Mouse (Mus musculus) limb, embryonic 15.5 days (tissue): ENCODE measurements around the gene Runx1. TPM values are rescaled to one million over a fixed set of nuclear protein-coding genes. Genes with fewer than 3 reads are reported as not detected.

ENCODE experiments used
- ATAC-seq: fragments of 200-750 bp; cut with Nextera tagmentation; 2 replicates; pipeline ENCODE4 v1.8.0; 2017; ENCODE audit warnings: low read depth, moderate TSS enrichment; ENCODE audit not compliant: insufficient number of reproducible peaks, low FRiP score, low TSS enrichment
- H3K27ac ChIP-seq: fragments of 300-500 bp; sonication (generic); 2 replicates; pipeline ENCODE4 v1.5.1; 2015; ENCODE audit warnings: moderate library complexity, mild to moderate bottlenecking, inconsistent platforms
- H3K27me3 ChIP-seq: fragments of 300-500 bp; sonication (generic); 2 replicates; pipeline ENCODE4 v1.6.1; 2015; ENCODE audit warnings: inconsistent platforms
- H3K36me3 ChIP-seq: fragments of 300-500 bp; sonication (generic); 2 replicates; pipeline ENCODE4 v1.6.1; 2015; ENCODE audit warnings: inconsistent platforms
- H3K4me1 ChIP-seq: fragments of 300-500 bp; sonication (generic); 2 replicates; pipeline ENCODE4 v1.6.1; 2015; ENCODE audit warnings: inconsistent platforms
- H3K4me2 ChIP-seq: fragments of 300-500 bp; sonication (generic); 2 replicates; pipeline ENCODE4 v1.6.1; 2015; ENCODE audit warnings: mild to moderate bottlenecking, inconsistent platforms
- H3K4me3 ChIP-seq: fragments of 300-500 bp; sonication (generic); 2 replicates; pipeline ENCODE4 v1.5.1; 2015; ENCODE audit warnings: mild to moderate bottlenecking, inconsistent platforms
- H3K9ac ChIP-seq: fragments of 300-500 bp; sonication (generic); 2 replicates; pipeline ENCODE4 v1.6.1; 2015; ENCODE audit warnings: inconsistent platforms
- H3K9me3 ChIP-seq: fragments of 300-500 bp; sonication (generic); 2 replicates; pipeline ENCODE4 v1.6.1; 2016; ENCODE audit warnings: inconsistent platforms
- WGBS: fragments of 180-500 bp; shearing (Covaris S2); methylation state at CpG from one replicate; pipeline ENCODE4 v1.1.7; 2015; 5-methylcytosine and 5-hydroxymethylcytosine counted together
- polyA plus RNA-seq: library from polyadenylated mRNA; unstranded; fragments of >200 nt; fragmentation: Nextera tagmentation; extraction: Ambion mirVana; gene quantifications from 2 replicates; pipeline ENCODE4 v1.2.1, GENCODE M21; 2015

The Runx1 gene
- polyA plus RNA-seq, 1 experiment from 2014 or later: 5.9 TPM

DNA sequence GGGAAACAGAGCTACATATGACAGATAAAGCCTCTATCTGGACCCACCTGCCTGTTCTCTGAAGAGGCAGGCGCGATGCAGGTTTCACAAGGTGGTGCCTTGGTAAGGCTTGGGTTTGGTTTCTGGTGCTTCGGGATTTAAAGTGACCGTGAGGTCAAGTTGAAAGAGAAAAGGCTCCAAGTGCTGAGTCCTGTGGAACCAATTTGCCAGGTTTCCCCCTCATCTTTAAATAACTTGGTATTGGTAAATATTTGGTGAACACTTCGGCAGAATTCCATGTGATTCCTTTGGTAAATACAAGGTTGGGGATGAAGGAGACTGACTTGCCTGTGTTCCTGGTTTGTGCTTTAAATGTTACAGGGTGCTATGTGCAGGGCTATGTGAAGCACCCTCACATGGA is 169.2 kb downstream of the Runx1 start:
- no peak overlapping the region for H3K4me3 ChIP-seq
- H3K4me1 ChIP-seq: peaks cover 20% of the 10 kb centered on the region
- H3K9ac ChIP-seq: no peak overlapping the region
- H3K27me3 ChIP-seq: no peaks in the 10 kb centered on the region
- no peak overlapping the region for H3K4me2 ChIP-seq
- WGBS: 92% methylated on average over 5 of the region's 5 CpGs
- 0 out of 2 replicates have a peak, but pooled peaks cover 3% of the 10 kb centered on the region for H3K36me3 ChIP-seq
- no peak for ATAC-seq
- no peaks in the 10 kb centered on the region for H3K9me3 ChIP-seq
- H3K27ac ChIP-seq: no peak overlapping the region

DNA sequence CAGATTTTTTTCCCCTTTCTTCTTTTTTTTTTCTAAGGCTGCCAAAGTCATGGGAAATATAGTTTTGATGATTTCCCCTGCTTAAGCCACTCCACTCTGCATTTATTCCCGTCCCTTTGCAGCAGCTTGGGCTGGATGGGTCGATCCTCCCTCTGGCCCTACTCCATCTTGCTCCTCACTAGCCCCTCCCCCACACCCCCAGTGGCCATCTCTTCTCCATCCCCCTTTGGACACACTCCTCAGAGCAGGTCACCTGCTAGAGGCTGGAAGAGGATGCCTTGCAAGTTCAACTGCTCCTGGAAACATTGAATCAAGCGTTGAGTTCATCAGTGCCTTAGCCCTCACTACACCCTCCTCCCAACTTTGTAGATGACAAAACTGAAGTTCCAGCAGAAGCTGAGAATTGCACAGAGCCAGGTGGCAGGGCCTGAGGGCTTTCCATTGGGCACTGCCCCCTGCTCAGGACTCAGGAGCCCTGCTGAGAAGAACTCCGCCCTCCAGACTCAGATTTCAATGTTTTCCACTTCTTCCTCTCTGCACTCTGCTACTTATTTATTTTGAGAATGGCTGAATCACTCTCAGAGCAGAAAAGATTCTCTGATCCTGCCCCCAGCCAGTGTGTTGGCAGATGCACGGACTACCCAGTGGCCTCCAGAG is 171.5 kb downstream of the Runx1 start:
- H3K4me2 ChIP-seq: no peak overlapping the region
- no peak overlapping the region for H3K9ac ChIP-seq
- H3K27me3 ChIP-seq: no peaks in the 10 kb centered on the region
- H3K9me3 ChIP-seq: no peaks in the 10 kb centered on the region
- peak overlapping the region; percentile 72 for H3K27ac ChIP-seq
- 0 out of 2 replicates have a peak, but pooled peaks cover 3% of the 10 kb centered on the region for H3K36me3 ChIP-seq
- WGBS: 36% methylated on average over 5 of the region's 5 CpGs
- no peak overlapping the region for H3K4me3 ChIP-seq
- ATAC-seq: no peak
- H3K4me1 ChIP-seq: peaks cover 20% of the 10 kb centered on the region

DNA sequence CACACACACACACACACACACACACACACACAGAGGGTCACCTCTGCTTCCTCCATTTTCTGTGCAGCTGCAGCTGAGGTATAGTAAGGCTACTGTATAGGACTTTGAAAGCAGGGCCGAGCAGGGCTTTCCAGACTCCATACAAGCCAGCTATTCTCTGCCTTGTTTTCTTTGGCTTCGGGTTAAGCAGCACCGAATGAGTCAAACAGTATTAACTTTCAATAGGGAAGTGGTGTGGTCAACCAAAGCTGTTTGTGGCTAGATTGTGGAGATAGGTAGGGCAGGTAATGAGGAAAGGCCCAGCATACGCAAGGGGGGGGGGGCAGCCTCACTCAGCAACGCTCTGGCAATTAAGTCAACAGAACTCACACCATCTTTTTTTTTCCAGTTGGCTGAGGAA is 172.1 kb downstream of the Runx1 start:
- Histone ChIP-seq H3K36me3 (0 out of 2 replicates have a peak, but pooled peaks cover 3% of the 10 kb centered on the region), H3K27me3 (no peaks in the 10 kb centered on the region), H3K4me1 (peaks cover 20% of the 10 kb centered on the region), H3K4me2 (no peak overlapping the region), H3K4me3 (no peak overlapping the region), H3K27ac (peak overlapping the region; percentile 72; the same call in 1 of the 2 replicates), H3K9ac (no peak overlapping the region), H3K9me3 (no peaks in the 10 kb centered on the region)
- WGBS: 40% methylated on average over 5 of the region's 5 CpGs
- peak; percentile 81 for ATAC-seq

DNA sequence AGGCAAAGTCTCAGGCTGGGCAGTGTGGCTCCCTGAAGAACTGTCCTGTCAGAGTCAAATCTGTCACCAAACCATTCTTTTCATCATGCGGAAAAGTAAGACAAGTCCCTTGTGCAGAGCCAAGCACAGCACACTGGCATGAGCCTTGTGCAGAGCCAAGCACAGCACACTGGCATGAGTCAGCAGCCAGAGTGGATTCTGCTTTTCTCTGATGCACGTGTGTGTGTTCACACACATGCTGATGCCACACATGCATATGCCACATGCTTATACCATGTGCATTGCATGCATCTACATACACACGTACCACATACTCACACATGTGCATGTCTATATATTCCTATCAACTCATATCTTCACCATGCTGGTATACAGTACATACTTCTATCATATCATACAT is 174.7 kb downstream of the Runx1 start:
- H3K27ac ChIP-seq: no peak overlapping the region
- H3K9ac ChIP-seq: no peak overlapping the region
- H3K9me3 ChIP-seq: no peaks in the 10 kb centered on the region
- ATAC-seq: no peak
- no peaks in the 10 kb centered on the region for H3K27me3 ChIP-seq
- 91% methylated on average over 3 of the region's 3 CpGs for WGBS
- peaks cover 21% of the 10 kb centered on the region for H3K4me1 ChIP-seq
- H3K4me3 ChIP-seq: no peak overlapping the region
- H3K36me3 ChIP-seq: 0 out of 2 replicates have a peak, but pooled peaks cover 3% of the 10 kb centered on the region
- H3K4me2 ChIP-seq: no peak overlapping the region

DNA sequence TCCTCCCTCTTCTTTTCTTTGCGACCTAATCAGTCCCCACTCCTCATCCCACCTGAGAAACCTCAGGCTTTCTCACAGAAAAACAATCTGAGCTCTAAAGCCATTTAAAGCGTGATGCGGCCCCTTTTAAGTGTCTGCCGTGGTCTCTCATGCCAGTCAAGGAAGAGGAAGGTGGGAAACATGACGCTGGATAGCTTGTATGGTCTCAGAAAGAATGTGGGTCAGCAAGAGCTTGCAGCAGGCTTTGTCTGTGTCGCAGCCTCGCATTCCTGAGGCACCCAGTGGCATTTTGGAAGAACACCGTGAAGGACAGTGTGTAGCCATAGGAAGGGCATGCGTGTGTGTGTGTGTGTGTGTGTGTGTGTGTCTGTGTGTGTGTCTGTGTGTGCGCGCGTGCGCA is 179.8 kb downstream of the Runx1 start:
- Histone ChIP-seq H3K9me3 (no peaks in the 10 kb centered on the region), H3K36me3 (no peaks in the 10 kb centered on the region; the same call in 1 of the 2 replicates), H3K4me3 (no peak overlapping the region), H3K4me2 (no peak overlapping the region), H3K4me1 (peaks cover 30% of the 10 kb centered on the region), H3K27ac (peak overlapping the region; percentile 78), H3K27me3 (no peaks in the 10 kb centered on the region), H3K9ac (no peak overlapping the region)
- 66% methylated on average over 13 of the region's 13 CpGs for WGBS
- no peak for ATAC-seq

DNA sequence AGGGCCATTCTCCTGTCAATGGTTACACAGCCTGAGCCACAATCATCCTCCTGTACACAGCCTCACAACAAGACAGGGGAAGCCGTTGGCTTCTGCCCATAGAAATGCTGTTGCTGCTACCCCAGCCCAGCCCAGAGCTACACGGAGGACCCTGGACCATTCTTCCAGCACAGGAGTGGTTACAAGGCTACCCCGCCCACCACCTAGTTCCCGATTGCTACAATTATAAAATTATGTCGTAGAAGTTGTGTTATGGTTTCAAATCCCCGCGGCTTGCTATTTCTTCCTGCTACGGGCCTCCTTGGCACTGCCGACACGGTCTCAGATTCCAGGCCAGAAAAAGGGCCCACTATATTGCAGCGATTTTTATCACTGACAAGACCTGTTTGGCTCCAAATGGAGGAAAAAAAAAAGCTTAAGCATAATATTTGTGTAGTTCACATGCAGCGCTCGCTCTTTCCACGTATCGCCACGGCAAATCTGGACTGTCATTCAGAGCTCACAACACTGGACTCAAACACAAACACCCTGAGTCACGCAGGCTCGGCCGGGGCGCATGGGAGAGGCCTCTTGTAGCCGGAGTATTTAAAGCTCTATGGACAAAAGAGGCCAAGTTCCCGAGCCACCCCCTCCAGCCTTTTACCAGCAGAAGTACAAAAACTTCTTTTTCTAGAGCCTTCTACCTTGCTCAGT is 180.4 kb downstream of the Runx1 start:
- Histone ChIP-seq H3K27me3 (no peaks in the 10 kb centered on the region), H3K9ac (no peak overlapping the region), H3K4me1 (peaks cover 30% of the 10 kb centered on the region), H3K9me3 (no peaks in the 10 kb centered on the region), H3K4me3 (no peak overlapping the region), H3K27ac (peak overlapping the region; percentile 78), H3K36me3 (no peaks in the 10 kb centered on the region; the same call in 1 of the 2 replicates), H3K4me2 (no peak overlapping the region)
- peak; percentile 49 for ATAC-seq
- 51% methylated on average over 22 of the region's 22 CpGs for WGBS

DNA sequence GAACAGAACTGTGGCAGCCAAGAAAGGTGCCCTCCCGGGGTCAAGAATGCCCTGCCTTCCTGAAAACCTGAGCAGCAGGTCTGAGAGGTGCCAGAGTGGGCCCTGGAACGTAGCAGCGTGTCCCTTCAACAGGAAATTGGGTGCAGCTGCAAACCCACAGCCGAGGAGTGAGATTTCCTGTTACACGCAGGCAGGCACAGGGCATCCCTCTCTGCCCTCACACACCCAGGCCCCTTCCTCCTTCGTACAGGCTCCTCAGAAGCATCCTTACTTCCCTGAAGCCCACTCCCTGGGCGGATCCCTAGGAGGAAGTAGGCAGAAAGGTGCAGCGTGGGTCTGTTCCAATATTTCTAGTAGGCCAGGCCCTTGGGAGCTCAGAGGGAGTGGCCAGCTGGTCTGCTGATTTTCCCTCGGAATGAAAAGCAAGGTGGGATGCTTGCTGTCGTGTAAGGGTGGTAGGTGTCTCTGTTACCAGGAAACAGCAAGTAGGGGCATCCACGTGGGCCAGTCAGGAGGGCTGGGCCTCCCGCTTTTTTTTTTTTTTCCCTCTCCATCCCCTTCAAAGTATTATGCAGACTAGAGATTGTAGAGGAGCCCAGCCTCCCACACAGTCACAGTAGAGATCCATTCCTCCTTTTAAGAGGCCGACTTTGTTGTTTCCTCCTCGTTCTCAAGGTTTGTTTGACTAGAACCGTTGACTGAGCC is 181.1 kb downstream of the Runx1 start:
- H3K9me3 ChIP-seq: no peaks in the 10 kb centered on the region
- WGBS: 36% methylated on average over 15 of the region's 15 CpGs
- H3K9ac ChIP-seq: no peak overlapping the region
- 0 out of 2 replicates have a peak, but pooled peaks have one; percentile 17 for ATAC-seq
- H3K4me3 ChIP-seq: no peak overlapping the region
- no peak overlapping the region for H3K4me2 ChIP-seq
- H3K27me3 ChIP-seq: no peaks in the 10 kb centered on the region
- peaks cover 30% of the 10 kb centered on the region for H3K4me1 ChIP-seq
- peak overlapping the region; percentile 78 for H3K27ac ChIP-seq
- no peaks in the 10 kb centered on the region; the same call in 1 of the 2 replicates for H3K36me3 ChIP-seq

DNA sequence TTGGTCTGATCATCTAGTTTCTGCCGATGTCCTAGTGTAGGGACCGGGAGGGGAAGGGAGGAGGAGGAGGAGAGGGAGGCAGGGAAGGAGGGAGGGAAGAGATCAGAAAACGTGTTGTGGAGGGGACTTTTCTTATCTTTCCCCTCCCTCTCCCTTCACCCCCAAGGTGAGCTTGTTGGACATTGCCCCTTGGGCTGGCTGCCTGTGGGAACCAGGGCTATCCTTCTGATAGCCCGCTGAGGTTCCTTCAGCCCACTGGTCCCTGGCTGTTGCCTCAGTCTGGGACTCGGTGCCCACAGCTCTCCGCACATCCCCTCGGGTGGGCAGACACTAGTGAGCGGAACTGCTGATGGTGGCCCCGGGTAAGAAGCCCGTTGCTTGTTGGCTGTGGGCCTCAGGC is 181.6 kb downstream of the Runx1 start:
- Histone ChIP-seq H3K4me3 (no peak overlapping the region), H3K36me3 (no peaks in the 10 kb centered on the region; the same call in 1 of the 2 replicates), H3K9ac (no peak overlapping the region), H3K27me3 (no peaks in the 10 kb centered on the region), H3K27ac (no peak overlapping the region), H3K4me2 (no peak overlapping the region), H3K4me1 (peaks cover 32% of the 10 kb centered on the region), H3K9me3 (no peaks in the 10 kb centered on the region)
- ATAC-seq: no peak
- WGBS: 60% methylated on average over 10 of the region's 10 CpGs

DNA sequence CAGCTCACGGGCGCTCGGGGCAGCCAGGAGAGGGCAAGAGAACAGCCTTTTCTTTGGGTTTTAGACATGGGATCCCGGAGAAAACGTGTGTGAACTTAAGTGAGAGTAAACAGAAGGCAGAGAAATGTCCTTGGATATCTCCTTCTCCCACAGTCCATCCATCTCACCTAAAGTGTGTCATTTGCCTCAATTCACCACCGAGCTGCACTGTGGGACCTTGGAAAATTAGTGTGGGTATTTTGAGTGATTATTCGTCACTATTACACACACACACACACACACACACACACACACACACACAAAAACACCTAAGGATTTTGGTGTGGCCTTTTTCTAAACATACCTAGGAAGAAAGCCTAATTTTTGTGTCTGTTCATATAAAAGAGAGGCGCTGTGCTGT is 183.7 kb downstream of the Runx1 start:
- 85% methylated on average over 8 of the region's 8 CpGs for WGBS
- H3K9me3 ChIP-seq: no peaks in the 10 kb centered on the region
- no peak overlapping the region for H3K4me2 ChIP-seq
- no peaks in the 10 kb centered on the region; the same call in 1 of the 2 replicates for H3K36me3 ChIP-seq
- H3K4me3 ChIP-seq: no peak overlapping the region
- no peaks in the 10 kb centered on the region for H3K27me3 ChIP-seq
- ATAC-seq: no peak
- H3K9ac ChIP-seq: no peak overlapping the region
- H3K27ac ChIP-seq: no peak overlapping the region
- H3K4me1 ChIP-seq: peaks cover 36% of the 10 kb centered on the region

DNA sequence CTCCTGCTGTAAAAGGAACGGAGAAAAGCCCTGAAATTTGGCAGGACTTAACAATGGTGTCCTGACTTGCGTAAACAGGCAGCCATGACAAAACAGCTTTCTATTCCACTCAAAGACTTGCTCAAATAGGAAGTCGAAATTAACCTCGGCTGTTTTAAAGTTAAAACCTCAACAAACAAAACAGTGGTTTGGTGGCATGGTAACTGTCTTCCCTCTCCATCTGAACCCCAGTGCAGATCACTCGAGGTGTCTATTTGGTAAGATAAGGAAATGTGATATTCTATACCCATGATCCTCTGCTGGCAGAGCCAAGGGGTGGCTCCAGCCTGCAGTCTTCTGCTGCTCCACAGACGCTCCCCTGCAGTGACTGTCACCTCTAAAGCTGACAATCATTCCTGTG is 184.9 kb downstream of the Runx1 start:
- WGBS: 65% methylated on average over 6 of the region's 6 CpGs
- no peaks in the 10 kb centered on the region for H3K9me3 ChIP-seq
- no peak for ATAC-seq

DNA sequence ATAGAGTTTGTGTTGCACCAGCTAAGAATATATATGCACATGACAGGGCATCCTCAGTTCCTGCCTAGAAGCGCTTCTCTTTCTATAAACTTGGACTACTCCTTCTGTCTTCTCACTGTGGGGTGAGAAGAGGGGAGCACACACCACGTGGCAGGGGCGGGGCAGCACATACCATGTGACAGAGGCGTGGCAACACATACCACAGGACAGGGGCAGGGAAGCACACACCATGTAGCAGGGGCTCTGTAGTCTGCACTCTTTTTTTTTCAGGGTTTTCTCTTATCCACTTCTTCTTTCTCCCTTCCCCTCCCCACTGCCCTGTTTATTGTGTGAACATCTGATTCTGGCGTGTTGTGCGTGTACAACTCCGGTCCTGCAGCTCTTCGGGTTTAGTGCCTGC is 186.9 kb downstream of the Runx1 start:
- no peak for ATAC-seq
- Histone ChIP-seq H3K27ac (no peak overlapping the region), H3K36me3 (no peaks in the 10 kb centered on the region; the same call in 1 of the 2 replicates), H3K4me2 (no peak overlapping the region), H3K9ac (no peak overlapping the region), H3K4me3 (no peak overlapping the region), H3K9me3 (no peaks in the 10 kb centered on the region), H3K27me3 (no peaks in the 10 kb centered on the region), H3K4me1 (peaks cover 9% of the 10 kb centered on the region)
- whole genome bisulfite sequencing: 76% methylated on average over 8 of the region's 8 CpGs

More for the DNA sequence above, 184.9 kb downstream of the Runx1 start:
- Histone ChIP-seq H3K27me3 (no peaks in the 10 kb centered on the region), H3K4me3 (no peak overlapping the region), H3K36me3 (no peaks in the 10 kb centered on the region; the same call in 1 of the 2 replicates), H3K4me1 (peaks cover 29% of the 10 kb centered on the region), H3K9ac (no peak overlapping the region), H3K27ac (no peak overlapping the region), H3K4me2 (no peak overlapping the region)

DNA sequence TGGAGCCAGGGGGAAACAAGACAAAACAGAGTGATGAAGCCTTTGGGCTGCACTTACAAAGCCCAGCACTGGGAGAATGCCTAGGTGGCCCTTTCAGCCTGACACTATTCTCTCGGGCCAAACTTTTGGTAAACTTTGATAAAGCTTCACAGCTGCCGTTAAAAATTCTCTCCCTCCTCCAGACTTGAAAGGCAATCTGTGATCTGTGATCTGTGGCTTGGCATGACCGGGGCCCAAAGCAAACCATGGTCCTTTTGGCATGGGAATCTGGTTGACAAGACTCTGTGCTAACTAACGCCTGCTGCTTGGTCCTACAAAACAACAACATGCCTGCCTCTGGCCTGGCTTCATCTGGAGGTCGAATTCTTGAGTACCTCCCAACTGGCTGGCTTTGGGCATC is 188.9 kb downstream of the Runx1 start:
- no peaks in the 10 kb centered on the region; the same call in 1 of the 2 replicates for H3K36me3 ChIP-seq
- H3K27ac ChIP-seq: no peak overlapping the region
- H3K9me3 ChIP-seq: no peaks in the 10 kb centered on the region
- H3K4me2 ChIP-seq: no peak overlapping the region
- no peak overlapping the region for H3K9ac ChIP-seq
- ATAC-seq: no peak
- no peak overlapping the region for H3K4me3 ChIP-seq
- H3K27me3 ChIP-seq: no peaks in the 10 kb centered on the region
- peaks cover 11% of the 10 kb centered on the region for H3K4me1 ChIP-seq
- 59% methylated on average over 5 of the region's 5 CpGs for WGBS
